Mouse (Mus musculus) c-Kit-positive CD71-negative TER-119-negative erythroid progenitor cells, embryonic 14.5 days (primary cell): ENCODE data around the gene Car7.

ENCODE experiments used
- DNase-seq: peaks from one replicate; pipeline ENCODE4 v3.0.0-alpha.2; 2013; ENCODE audit warnings: low read depth

Car7 gene

DNA sequence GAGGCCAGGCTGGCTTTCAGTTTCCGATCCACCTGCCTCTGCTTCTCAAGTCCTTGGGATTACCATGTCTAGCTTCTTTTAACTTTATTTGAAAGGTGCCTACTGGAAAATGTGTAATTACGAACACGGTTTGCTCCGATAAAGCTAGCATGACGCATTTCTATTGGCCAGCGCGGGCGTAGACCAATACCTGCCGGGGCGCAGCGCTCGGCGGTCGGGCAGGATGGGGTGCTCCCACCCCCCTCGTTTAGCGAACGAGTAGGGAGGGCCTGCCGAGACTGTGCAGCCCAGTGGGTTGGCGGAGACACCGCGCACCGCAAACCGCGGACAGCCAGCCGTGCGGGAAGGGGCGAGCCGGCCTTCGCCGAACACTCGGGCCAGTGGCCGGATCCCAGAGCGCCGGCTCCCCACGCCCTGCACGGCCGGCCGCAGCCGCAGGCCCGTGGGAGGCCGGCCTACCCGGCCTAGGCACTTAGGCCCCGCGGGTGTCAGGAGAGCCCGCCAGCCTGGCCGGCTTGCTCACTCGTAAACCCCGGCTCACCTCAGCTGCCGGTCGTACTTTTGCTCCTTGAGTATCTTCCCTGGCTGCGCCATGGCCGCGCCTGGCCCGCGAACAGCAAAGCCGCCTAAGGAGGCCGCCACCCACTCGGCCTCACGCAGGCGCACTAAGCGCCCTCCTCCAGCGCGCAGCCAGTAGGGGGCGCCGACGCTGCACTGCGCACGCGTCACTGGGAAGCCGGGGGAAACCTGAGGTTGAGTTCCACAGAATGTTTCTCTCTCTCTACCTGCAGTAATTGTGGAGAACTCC, at the start of gene Car7, which contains the start of gene Nae1:
Gene Car7 (plus strand): TSS at position 719 of the 808 bp plus-strand sequence.
Gene Nae1 (minus strand): TSS at position 667 of the 808 bp plus-strand sequence.
- peak; percentile 85 for DNase-seq

DNA sequence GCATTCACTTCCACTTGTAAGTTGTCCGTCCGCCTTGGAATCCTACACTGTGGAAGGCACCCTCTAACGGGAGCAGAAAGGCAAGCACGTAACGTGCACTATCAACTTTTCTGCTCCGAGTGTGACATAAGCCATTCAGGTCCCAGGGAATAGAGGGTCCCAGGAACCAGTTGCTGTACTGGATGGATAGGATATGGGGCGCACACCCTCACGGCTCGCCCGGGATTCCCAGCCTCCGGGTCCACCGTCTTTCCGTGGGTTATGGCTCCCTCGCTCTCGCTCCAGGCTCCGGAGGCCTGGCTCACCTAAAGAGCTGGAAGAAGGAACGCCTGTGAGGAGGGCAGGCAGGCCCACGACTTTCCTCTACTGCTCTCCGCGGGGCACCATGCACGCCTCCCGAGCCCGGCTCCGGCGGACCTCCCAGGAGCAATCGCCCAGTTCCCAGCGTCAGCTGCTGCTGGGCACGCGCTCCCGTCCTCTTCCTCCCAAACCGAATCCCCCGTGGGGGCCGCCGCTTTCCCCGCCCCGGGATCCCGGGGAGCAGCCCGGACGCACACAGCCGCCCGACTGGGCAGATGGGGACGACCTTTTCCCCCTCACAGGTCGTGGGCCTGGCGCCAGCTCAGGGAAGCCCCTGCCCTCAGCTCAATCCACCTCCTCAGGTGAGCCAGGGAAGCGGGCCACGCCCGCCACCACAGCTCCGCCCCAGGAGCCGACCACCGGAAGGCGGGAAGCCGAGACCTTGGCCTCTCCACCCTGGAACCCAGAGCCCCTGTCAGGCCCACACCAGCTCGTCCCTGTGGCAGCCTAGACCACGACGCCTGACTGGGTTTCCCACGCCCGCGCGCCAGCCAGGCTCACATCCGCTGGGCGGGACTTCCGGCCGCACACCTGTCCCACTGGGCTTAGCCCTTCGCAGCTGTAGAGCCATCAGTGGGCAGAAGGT, 25.2 kb upstream of the Car7 start, which contains the start of gene Terb1:
Gene Terb1 (minus strand): TSS at position 850 of the 946 bp plus-strand sequence.
- DNase-seq, result no peak

- no peak for DNase-seq
Measured at GRCm38 (mm10) chr8:104510134-104510533, 24.4 kb upstream of the Car7 start.

GRCm38 (mm10) chr8:104517872-104518271, 16.6 kb upstream of the Car7 start:
- DNase-seq, result no peak

- DNase-seq, result no peak
Measured at GRCm38 (mm10) chr8:104529671-104530070, 4.8 kb upstream of the Car7 start.

- DNase-seq, result no peak
Measured at GRCm38 (mm10) chr8:104533551-104533950, 938 bp upstream of the Car7 start.

DNA sequence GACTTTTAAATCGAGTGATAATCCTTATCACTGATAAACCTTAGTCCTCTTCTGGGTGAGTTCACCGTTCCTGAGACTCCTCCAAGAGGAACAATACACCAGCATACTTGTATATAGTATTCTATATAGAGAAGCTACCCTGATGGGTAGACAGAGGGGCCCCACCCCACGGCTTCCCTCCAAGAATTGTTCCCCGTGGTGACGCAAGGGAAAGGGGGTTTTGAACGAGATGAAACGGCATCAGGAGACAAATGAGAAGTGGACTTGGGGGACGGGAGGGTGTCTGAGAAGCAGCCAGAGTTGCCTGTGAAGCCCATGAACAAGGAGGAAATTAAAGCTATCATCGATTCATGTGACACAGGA, 271 bp downstream of the Car7 start:
- peak; percentile 51 for DNase-seq

GRCm38 (mm10) chr8:104535378-104535777, 889 bp downstream of the Car7 start:
- DNase-seq, result no peak

DNA sequence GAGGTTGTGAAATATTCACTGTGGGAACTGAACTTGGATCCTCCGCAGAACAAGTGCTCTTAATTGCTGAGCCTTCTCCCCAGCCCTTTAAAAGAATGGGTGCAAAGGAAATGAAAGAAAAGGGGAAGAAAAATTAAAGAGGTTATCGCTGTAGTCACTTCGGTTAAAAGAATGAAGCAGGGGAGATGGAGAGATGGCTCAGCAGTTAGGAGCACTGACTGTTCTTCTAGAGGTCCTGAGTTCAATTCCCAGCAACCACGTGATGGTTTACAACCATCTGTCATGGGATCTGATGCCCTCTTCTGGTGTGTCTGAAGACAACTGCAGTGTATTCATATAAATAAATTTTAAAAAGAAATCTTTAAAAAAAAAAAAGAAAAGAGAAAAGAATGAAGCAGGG, 1.5 kb downstream of the Car7 start:
- DNase-seq, result no peak

GRCm38 (mm10) chr8:104538896-104539295, 4.4 kb downstream of the Car7 start:
- DNase-seq, result no peak

DNA sequence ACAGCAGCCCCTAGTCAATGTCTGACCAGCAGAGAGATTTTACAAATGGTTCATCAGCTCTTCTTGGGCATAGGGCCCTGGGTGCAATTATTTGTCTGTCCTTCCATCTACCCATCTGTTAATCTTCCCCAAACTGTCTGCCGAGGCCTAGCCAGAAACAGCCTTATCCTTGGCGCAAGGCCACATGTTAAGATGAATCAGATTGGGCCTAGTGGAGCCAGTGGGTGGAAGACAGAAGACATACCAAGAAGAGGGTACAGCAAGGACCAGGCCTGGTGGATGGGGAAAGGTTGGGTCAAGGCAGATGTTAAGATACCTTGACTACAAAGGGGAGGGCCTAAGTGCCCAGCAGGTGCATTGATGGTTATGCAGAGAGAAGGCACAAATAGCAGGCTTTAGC, 5.1 kb downstream of the Car7 start:
- DNase-seq, result no peak

- DNase-seq, result no peak
Measured at GRCm38 (mm10) chr8:104540238-104540637, 5.7 kb downstream of the Car7 start.

DNA sequence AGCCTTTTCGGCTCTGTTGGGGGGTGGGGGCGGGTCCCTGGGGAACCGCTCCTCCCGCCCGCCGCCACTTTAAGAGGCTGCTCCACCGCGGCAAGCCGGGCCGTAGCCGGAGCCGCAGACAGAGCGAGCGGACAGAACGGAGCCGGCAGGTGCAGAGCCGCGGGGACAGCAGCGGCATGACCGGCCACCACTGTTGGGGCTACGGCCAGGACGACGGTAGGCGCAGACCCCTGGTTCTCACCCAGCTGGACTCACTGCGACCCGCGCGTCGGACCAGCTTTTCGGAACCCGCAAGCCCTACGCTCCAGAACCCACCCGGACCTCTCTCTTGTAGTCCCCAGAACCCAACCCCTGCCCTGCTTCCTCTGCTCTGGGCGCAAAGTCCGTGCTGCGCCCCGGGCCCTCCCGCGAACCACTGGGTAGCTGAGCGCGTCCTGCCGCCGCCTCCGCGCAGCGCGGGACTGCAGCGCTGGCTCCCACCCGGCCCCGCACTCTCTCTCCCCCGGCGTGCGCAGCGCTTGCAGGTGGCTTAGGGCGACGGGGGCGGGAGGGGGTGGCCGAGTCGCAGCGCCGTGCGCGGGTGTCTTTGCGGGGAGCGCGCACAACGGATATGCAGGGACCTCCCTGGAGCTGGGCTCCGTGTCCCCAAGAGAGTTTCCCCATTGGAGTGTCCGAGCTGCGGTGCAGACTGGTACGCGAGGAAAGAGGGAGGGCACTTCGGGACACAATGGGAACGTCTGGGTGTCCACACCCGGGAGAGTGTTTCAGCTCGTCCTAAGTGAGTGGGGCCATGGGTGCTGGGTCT, 6.4 kb downstream of the Car7 start:
- DNase-seq, result no peak

DNA sequence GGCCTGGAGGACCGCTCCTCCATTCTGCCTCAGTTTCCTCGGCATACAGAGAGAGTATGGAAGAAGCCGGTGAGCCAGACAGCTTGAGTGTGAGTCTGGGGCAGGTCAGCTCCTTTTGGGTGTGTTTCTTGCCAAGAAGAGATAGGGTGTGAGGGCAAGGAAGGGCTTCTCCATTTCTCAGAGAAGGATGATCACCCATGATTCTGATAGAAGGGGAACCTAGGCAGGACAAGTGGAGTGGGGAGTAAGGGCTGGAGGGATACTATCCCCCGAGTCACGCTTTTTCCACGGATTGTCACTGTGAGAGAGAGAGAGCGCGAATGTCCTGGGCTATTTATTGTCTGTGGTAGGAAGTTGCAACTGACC, 7.0 kb downstream of the Car7 start:
- DNase-seq, result no peak

- DNase-seq, result no peak
Measured at GRCm38 (mm10) chr8:104542160-104542559, 7.7 kb downstream of the Car7 start.

DNA sequence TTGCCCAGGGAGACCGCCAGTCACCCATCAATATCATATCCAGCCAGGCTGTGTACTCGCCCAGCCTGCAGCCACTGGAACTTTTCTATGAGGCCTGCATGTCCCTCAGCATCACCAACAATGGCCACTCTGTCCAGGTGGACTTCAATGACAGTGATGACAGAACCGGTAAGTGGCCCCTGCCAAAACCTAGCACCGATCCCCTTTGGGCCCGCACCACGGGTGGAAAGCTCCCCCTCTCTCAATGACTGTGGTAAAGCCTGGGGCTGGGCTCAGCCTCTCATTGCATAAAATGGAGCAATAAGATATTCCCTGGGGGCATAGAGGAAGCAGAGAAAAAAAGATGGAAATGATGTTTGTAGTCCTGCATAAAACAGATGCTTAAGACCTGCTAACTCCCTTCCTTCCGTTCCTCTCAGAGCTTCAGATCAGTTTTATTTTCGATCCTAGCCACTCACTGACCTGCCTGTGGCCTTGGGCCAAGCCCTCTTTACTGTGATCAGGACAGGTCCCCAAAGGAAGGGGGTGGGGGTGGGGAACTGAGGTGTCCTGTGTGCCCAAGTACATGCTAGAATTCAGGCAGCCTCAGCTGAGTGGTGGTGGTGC, 9.1 kb downstream of the Car7 start:
- no peak for DNase-seq

DNA sequence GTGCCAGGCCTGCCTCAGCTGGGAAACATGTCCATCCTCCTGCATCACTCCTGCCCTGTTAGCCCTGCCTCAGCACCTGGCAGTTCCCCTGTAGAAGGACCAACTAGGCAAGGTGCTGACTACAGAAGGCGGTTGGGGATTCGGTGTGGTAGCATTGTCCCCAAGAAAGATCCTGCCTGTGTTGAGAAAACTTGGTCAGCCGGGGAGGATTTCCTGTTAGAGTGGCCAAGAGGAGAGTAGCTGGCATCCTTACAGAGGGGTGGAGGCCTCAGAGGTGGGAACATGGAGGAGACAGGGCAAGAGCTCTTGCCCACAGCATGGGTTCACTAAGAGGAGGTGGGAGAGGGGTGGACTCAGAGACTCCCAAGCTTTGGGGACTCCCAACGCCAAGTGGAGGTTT, 20.7 kb downstream of the Car7 start:
- DNase-seq, result no peak

GRCm38 (mm10) chr8:104557226-104557625, 22.7 kb downstream of the Car7 start:
- DNase-seq, result no peak

- no peak for DNase-seq
Measured at GRCm38 (mm10) chr8:104560731-104561130, 26.2 kb downstream of the Car7 start.

- peak; percentile 88 for DNase-seq
Measured at GRCm38 (mm10) chr8:104564633-104565456, 30.4 kb downstream of the Car7 start.

- DNase-seq, result no peak
Measured at GRCm38 (mm10) chr8:104565457-104565798, 30.9 kb downstream of the Car7 start.
